ENCODE assay signal across 9 mouse cellular contexts in the genomic region with DNA sequence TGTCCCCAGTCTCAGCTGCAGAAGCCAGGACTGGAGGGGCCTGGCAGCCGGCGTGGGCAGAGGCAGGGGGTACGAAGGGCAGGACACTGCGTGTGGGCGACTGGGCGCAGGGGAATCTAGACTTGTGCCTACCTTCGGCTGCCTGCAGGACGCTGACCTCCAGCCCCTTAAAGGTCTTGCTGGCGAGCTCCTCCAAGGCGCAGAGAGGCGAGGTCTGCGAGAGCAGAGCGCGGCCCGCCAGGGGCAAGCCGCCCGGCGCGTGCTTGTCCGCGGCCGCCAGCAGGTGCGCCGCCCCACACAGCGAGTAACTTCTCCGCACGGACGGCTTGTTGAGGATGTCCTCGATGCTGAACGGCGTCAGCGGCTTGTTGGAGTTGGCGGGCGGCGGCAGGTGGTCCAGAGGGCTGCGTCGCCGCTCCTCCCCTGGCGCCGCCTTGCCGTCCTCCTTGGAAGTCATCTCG. TPM values are rescaled to one million over a fixed set of nuclear protein-coding genes. Genes with fewer than 3 reads are reported as not detected.
A peak's percentile ranks its signal among the peaks of the same experiment; 100 is the strongest.
DNase-seq lines count a peak whose midpoint lies in the region; ATAC-seq and TF ChIP-seq lines count a peak whose summit lies in the region.
"Had no signal": no experiment of that assay in that cellular context is flagged by ENCODE, and none has a peak within 500 bp of the region (broad histone marks: within the 10 kb centered on the region; RNA-seq: fewer than 3 reads in every experiment).

No protein-coding gene starts in this region.

- no peak for TF ChIP-seq CTCF in midbrain, postnatal 0 days (IDR thresholded peaks at IDR 0.05)

- no peak overlapping the region for H3K9ac ChIP-seq in heart, embryonic 11.5 days (ENCODE audit: low read depth, low read length)
- peak overlapping the region; percentile 78 for H3K9ac ChIP-seq in hindbrain, embryonic 14.5 days
- no peak overlapping the region for H3K9ac ChIP-seq in midbrain, postnatal 0 days (replicated peaks; ENCODE audit: low read length, poor library complexity, severe bottlenecking)

- H3K4me1 ChIP-seq in heart, embryonic 11.5 days (ENCODE audit: control insufficient read depth, insufficient read depth, low read length): peaks cover 24% of the 10 kb centered on the region
- 0 out of 2 replicates have a peak, but pooled peaks cover 6% of the 10 kb centered on the region for H3K4me1 ChIP-seq in hindbrain, embryonic 14.5 days (replicated peaks; ENCODE audit: control insufficient read depth, insufficient read depth, low read length)
- H3K4me1 ChIP-seq in midbrain, postnatal 0 days (ENCODE audit: insufficient read depth, low read length): no peaks in the 10 kb centered on the region

- H3K36me3 ChIP-seq in heart, embryonic 11.5 days (ENCODE audit: control insufficient read depth, insufficient read depth, low read length): no peaks in the 10 kb centered on the region
- no peaks in the 10 kb centered on the region for H3K36me3 ChIP-seq in hindbrain, embryonic 14.5 days (replicated peaks; ENCODE audit: control insufficient read depth, insufficient read depth)
- no peaks in the 10 kb centered on the region for H3K36me3 ChIP-seq in midbrain, postnatal 0 days (ENCODE audit: insufficient read depth, low read length)

- WGBS in heart, embryonic 11.5 days (ENCODE audit: insufficient replicate concordance): under 1% methylated on average over 42 of the region's 42 CpGs
- WGBS in hindbrain, embryonic 14.5 days: under 1% methylated on average over 42 of the region's 42 CpGs
- under 1% methylated on average over 36 of the region's 42 CpGs for WGBS in midbrain, postnatal 0 days

- intact Hi-C loops in heart, postnatal 25 days (cut with DNase I): loop anchor here (5.0 kb wide), 2 partner anchors 78 to 478 kb away; a partner anchor contains a TSS

- DNase-seq in heart, postnatal 25 days (ENCODE audit: low spot score): no peak
- peak; percentile 79 for DNase-seq in ZHBTc4 (ENCODE audit: low read depth, low spot score)
- no peak for DNase-seq in hindbrain, embryonic 14.5 days (ENCODE audit: low spot score)
- no peak for DNase-seq in midbrain, postnatal 0 days (ENCODE audit: low spot score)
- no peak for DNase-seq in cerebellum, adult 11 months
- DNase-seq in layer of hippocampus, postnatal 25 days (ENCODE audit: extremely low spot score in 1 of 2, low spot score in 1 of 2): no peak
- no peak for DNase-seq in layer of hippocampus, postnatal 36 days

- peak overlapping the region; percentile 54 for H3K4me2 ChIP-seq in heart, embryonic 11.5 days
- peak overlapping the region; percentile 54 for H3K4me2 ChIP-seq in hindbrain, embryonic 14.5 days (replicated peaks)
- H3K4me2 ChIP-seq in midbrain, postnatal 0 days (ENCODE audit: low read depth, low read length, poor library complexity, severe bottlenecking): peak overlapping the region; percentile 26; the same call in 1 of the 2 replicates

- ATAC-seq in heart, embryonic 11.5 days (replicated peaks; ENCODE audit: insufficient number of reproducible peaks, low FRiP score, low TSS enrichment): no peak
- ATAC-seq in hindbrain, embryonic 14.5 days (ENCODE audit: low FRiP score): no peak
- ATAC-seq in midbrain, postnatal 0 days (ENCODE audit: low FRiP score): no peak

- no peaks in the 10 kb centered on the region for H3K9me3 ChIP-seq in heart, embryonic 11.5 days (replicated peaks; ENCODE audit: control insufficient read depth, low read length)
- no peaks in the 10 kb centered on the region for H3K9me3 ChIP-seq in hindbrain, embryonic 14.5 days (ENCODE audit: control insufficient read depth, low read length)
- H3K9me3 ChIP-seq in midbrain, postnatal 0 days (ENCODE audit: low read length): no peaks in the 10 kb centered on the region

- H3K27ac ChIP-seq in heart, embryonic 11.5 days (ENCODE audit: low read depth, low read length): no peak overlapping the region
- H3K27ac ChIP-seq in hindbrain, embryonic 14.5 days: peak overlapping the region; percentile 96
- no peak overlapping the region for H3K27ac ChIP-seq in midbrain, postnatal 0 days (ENCODE audit: low read depth, low read length)

- peak overlapping the region; percentile 43 for H3K4me3 ChIP-seq in heart, embryonic 11.5 days (ENCODE audit: low read depth, low read length)
- peak overlapping the region; percentile 46 for H3K4me3 ChIP-seq in hindbrain, embryonic 14.5 days (replicated peaks; ENCODE audit: low read length)
- H3K4me3 ChIP-seq in midbrain, postnatal 0 days (ENCODE audit: low read depth, low read length): 0 out of 2 replicates have a peak overlapping the region, but pooled peaks have one; percentile 3

- H3K27me3 ChIP-seq in heart, embryonic 11.5 days (ENCODE audit: control insufficient read depth, insufficient read depth, low read length): peaks cover 90% of the 10 kb centered on the region
- H3K27me3 ChIP-seq in hindbrain, embryonic 14.5 days (ENCODE audit: control insufficient read depth, insufficient read depth, low read length): peaks cover 72% of the 10 kb centered on the region
- peaks cover 56% of the 10 kb centered on the region for H3K27me3 ChIP-seq in midbrain, postnatal 0 days (ENCODE audit: insufficient read depth, low read length)

RNA-seq across cellular contexts. Expression of a gene that starts 0.8 kb away (rescaled TPM):
- polyA plus RNA-seq in heart, embryonic 11.5 days (2014; fragmentation: Nextera tagmentation; extraction: Ambion mirVana): 0.08 and 0.16 TPM in 2 replicates
- under 1 TPM in 1 of 2 experiments, not detected in 1; 0.29 TPM for total RNA-seq in heart, postnatal 25 days (2021)
- polyA plus RNA-seq in hindbrain, embryonic 14.5 days (2014; fragmentation: Nextera tagmentation; extraction: Ambion mirVana): 18.5 and 20.4 TPM in 2 replicates
- total RNA-seq in midbrain, postnatal 0 days (2014; rRNA removed): 1.3 and 2.1 TPM in 2 replicates
- 0.10 TPM in 1 of 2 replicates, not detected in the other for polyA plus RNA-seq in midbrain, postnatal 0 days (2015; fragmentation: Nextera tagmentation; extraction: Ambion mirVana)
- total RNA-seq in layer of hippocampus, postnatal 25 days (2021): not detected
- not detected for total RNA-seq in layer of hippocampus, postnatal 36 days (2021)
- total RNA-seq: common myeloid progenitor, adult 5-6 weeks had no signal
